Mouse (Mus musculus): ENCODE results near the gene Gm5244.

GRCm38 (mm10) chr19:12831559-12831958 lies 14.9 kb upstream of the Gm5244 start:
- no peak for TF ChIP-seq POLR2A (IDR thresholded peaks at IDR 0.05; ENCODE audit: insufficient read depth, low read length)
- TF ChIP-seq CTCF (IDR thresholded peaks at IDR 0.05; ENCODE audit: low read depth, low read length) = no peak

Data from ES-Bruce4 (cell line).